Mouse (Mus musculus): ENCODE measurements around the gene Prlhr. TPM values are rescaled to one million over a fixed set of nuclear protein-coding genes. Genes with fewer than 3 reads are reported as not detected.

Gene Prlhr
- total RNA-seq, 1 experiment: not detected

DNA sequence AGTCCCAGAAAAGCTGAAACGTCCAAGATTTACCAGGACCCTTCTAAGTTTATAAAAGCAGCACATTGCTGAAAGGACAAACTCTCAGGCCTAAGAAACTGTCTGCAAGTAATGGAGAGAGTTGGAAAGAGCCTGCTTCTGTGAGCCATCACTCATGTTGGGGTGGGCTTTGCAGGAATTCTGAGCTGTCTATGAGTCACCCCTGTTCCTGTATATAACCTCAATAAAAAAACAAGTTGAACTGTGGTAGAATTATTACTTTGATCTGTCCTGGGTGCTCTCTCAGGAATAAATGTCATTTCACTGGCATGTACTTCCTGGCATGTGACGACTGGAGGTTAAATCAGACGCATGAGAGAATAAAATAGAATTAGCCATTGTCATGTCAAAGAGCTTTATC, 27.7 kb upstream of the Prlhr start:
- no peak overlapping the region for H3K4me3 ChIP-seq (ENCODE audit: insufficient read depth in 1 of 2, low read depth in 1 of 2, low read length in 2 of 2, poor library complexity in 1 of 2, severe bottlenecking in 1 of 2)
- H3K27ac ChIP-seq (ENCODE audit: insufficient read depth, low read depth, low read length, poor library complexity, severe bottlenecking): no peak overlapping the region
- H3K9ac ChIP-seq (ENCODE audit: insufficient read depth, low read depth, low read length, poor library complexity, severe bottlenecking): no peak overlapping the region
- no peaks in the 10 kb centered on the region for H3K9me3 ChIP-seq (ENCODE audit: control insufficient read depth, insufficient read depth, low read depth, low read length)
- no peak for DNase-seq (ENCODE audit: low read depth, low spot score)
- no peaks in the 10 kb centered on the region for H3K4me1 ChIP-seq (ENCODE audit: control insufficient read depth in 2 of 2, insufficient read depth in 2 of 2, low read length in 2 of 2, poor library complexity in 1 of 2)
- no peak for TF ChIP-seq CHD2 (IDR thresholded peaks at IDR 0.05; ENCODE audit: low read depth, low read length)
- TF ChIP-seq ZNF384 (IDR thresholded peaks at IDR 0.05; ENCODE audit: low read depth, low read length): no peak
- TF ChIP-seq HCFC1 (IDR thresholded peaks at IDR 0.05; ENCODE audit: borderline replicate concordance, insufficient read depth, low read length): no peak
- no peak for TF ChIP-seq ZC3H11A (IDR thresholded peaks at IDR 0.05; ENCODE audit: borderline replicate concordance, low read depth, low read length)
- no peaks in the 10 kb centered on the region for H3K36me3 ChIP-seq (ENCODE audit: control insufficient read depth, insufficient read depth, low read length, poor library complexity, severe bottlenecking)
- in situ Hi-C loops (cut with MboI; ENCODE audit: low sequenced_read_pairs in 2 of 2, unreplicated experiment in 2 of 2): no loop called here

- Histone ChIP-seq H3K36me3 (ENCODE audit: control insufficient read depth, insufficient read depth, low read length, poor library complexity, severe bottlenecking) (no peaks in the 10 kb centered on the region), H3K9ac (ENCODE audit: insufficient read depth, low read depth, low read length, poor library complexity, severe bottlenecking) (no peak overlapping the region), H3K9me3 (ENCODE audit: control insufficient read depth, insufficient read depth, low read depth, low read length) (no peaks in the 10 kb centered on the region), H3K4me1 (ENCODE audit: control insufficient read depth in 2 of 2, insufficient read depth in 2 of 2, low read length in 2 of 2, poor library complexity in 1 of 2) (no peaks in the 10 kb centered on the region), H3K27ac (ENCODE audit: insufficient read depth, low read depth, low read length, poor library complexity, severe bottlenecking) (no peak overlapping the region), H3K4me3 (ENCODE audit: insufficient read depth in 1 of 2, low read depth in 1 of 2, low read length in 2 of 2, poor library complexity in 1 of 2, severe bottlenecking in 1 of 2) (no peak overlapping the region)
- TF ChIP-seq HCFC1 (IDR thresholded peaks at IDR 0.05; ENCODE audit: borderline replicate concordance, insufficient read depth, low read length) (no peak), MAFK (IDR thresholded peaks at IDR 0.05; ENCODE audit: insufficient read depth, low read depth, low read length) (no peak), CHD2 (IDR thresholded peaks at IDR 0.05; ENCODE audit: low read depth, low read length) (no peak), ZNF384 (IDR thresholded peaks at IDR 0.05; ENCODE audit: low read depth, low read length) (no peak), ZC3H11A (IDR thresholded peaks at IDR 0.05; ENCODE audit: borderline replicate concordance, low read depth, low read length) (no peak)
- no peak for DNase-seq (ENCODE audit: low read depth, low spot score)
- in situ Hi-C loops (cut with MboI; ENCODE audit: low sequenced_read_pairs in 2 of 2, unreplicated experiment in 2 of 2): no loop called here
These were observed 21.5 kb upstream of the Prlhr start for GRCm38 (mm10) chr19:60489566-60489965.

GRCm38 (mm10) chr19:60485261-60485660, 17.2 kb upstream of the Prlhr start:
- no peak for DNase-seq (ENCODE audit: low read depth, low spot score)
- H3K4me1 ChIP-seq (ENCODE audit: control insufficient read depth in 2 of 2, insufficient read depth in 2 of 2, low read length in 2 of 2, poor library complexity in 1 of 2): no peaks in the 10 kb centered on the region
- no peak overlapping the region for H3K27ac ChIP-seq (ENCODE audit: insufficient read depth, low read depth, low read length, poor library complexity, severe bottlenecking)
- no peak overlapping the region for H3K4me3 ChIP-seq (ENCODE audit: insufficient read depth in 1 of 2, low read depth in 1 of 2, low read length in 2 of 2, poor library complexity in 1 of 2, severe bottlenecking in 1 of 2)
- TF ChIP-seq MAFK (IDR thresholded peaks at IDR 0.05; ENCODE audit: insufficient read depth, low read depth, low read length): no peak
- TF ChIP-seq ZC3H11A (IDR thresholded peaks at IDR 0.05; ENCODE audit: borderline replicate concordance, low read depth, low read length): no peak
- no peak for TF ChIP-seq ZNF384 (IDR thresholded peaks at IDR 0.05; ENCODE audit: low read depth, low read length)
- TF ChIP-seq HCFC1 (IDR thresholded peaks at IDR 0.05; ENCODE audit: borderline replicate concordance, insufficient read depth, low read length): no peak
- TF ChIP-seq CHD2 (IDR thresholded peaks at IDR 0.05; ENCODE audit: low read depth, low read length): no peak
- in situ Hi-C loops (cut with MboI; ENCODE audit: low sequenced_read_pairs in 2 of 2, unreplicated experiment in 2 of 2): no loop called here
- no peak overlapping the region for H3K9ac ChIP-seq (ENCODE audit: insufficient read depth, low read depth, low read length, poor library complexity, severe bottlenecking)
- H3K36me3 ChIP-seq (ENCODE audit: control insufficient read depth, insufficient read depth, low read length, poor library complexity, severe bottlenecking): no peaks in the 10 kb centered on the region
- H3K9me3 ChIP-seq (ENCODE audit: control insufficient read depth, insufficient read depth, low read depth, low read length): no peaks in the 10 kb centered on the region

GRCm38 (mm10) chr19:60478859-60479258, 10.8 kb upstream of the Prlhr start:
- no peak for TF ChIP-seq MAFK (IDR thresholded peaks at IDR 0.05; ENCODE audit: insufficient read depth, low read depth, low read length)
- TF ChIP-seq HCFC1 (IDR thresholded peaks at IDR 0.05; ENCODE audit: borderline replicate concordance, insufficient read depth, low read length): no peak
- TF ChIP-seq ZC3H11A (IDR thresholded peaks at IDR 0.05; ENCODE audit: borderline replicate concordance, low read depth, low read length): no peak
- no peak for TF ChIP-seq ZNF384 (IDR thresholded peaks at IDR 0.05; ENCODE audit: low read depth, low read length)
- no peak for TF ChIP-seq CHD2 (IDR thresholded peaks at IDR 0.05; ENCODE audit: low read depth, low read length)
- Histone ChIP-seq H3K9ac (ENCODE audit: insufficient read depth, low read depth, low read length, poor library complexity, severe bottlenecking) (no peak overlapping the region), H3K9me3 (ENCODE audit: control insufficient read depth, insufficient read depth, low read depth, low read length) (no peaks in the 10 kb centered on the region), H3K27ac (ENCODE audit: insufficient read depth, low read depth, low read length, poor library complexity, severe bottlenecking) (no peak overlapping the region), H3K4me1 (ENCODE audit: control insufficient read depth in 2 of 2, insufficient read depth in 2 of 2, low read length in 2 of 2, poor library complexity in 1 of 2) (no peaks in the 10 kb centered on the region), H3K4me3 (ENCODE audit: insufficient read depth in 1 of 2, low read depth in 1 of 2, low read length in 2 of 2, poor library complexity in 1 of 2, severe bottlenecking in 1 of 2) (no peak overlapping the region), H3K36me3 (ENCODE audit: control insufficient read depth, insufficient read depth, low read length, poor library complexity, severe bottlenecking) (no peaks in the 10 kb centered on the region)
- DNase-seq (ENCODE audit: low read depth, low spot score): no peak
- in situ Hi-C loops (cut with MboI; ENCODE audit: low sequenced_read_pairs in 2 of 2, unreplicated experiment in 2 of 2): no loop called here

GRCm38 (mm10) chr19:60477788-60478187, 9.7 kb upstream of the Prlhr start:
- Histone ChIP-seq H3K4me3 (ENCODE audit: insufficient read depth in 1 of 2, low read depth in 1 of 2, low read length in 2 of 2, poor library complexity in 1 of 2, severe bottlenecking in 1 of 2) (no peak overlapping the region), H3K9ac (ENCODE audit: insufficient read depth, low read depth, low read length, poor library complexity, severe bottlenecking) (no peak overlapping the region), H3K36me3 (ENCODE audit: control insufficient read depth, insufficient read depth, low read length, poor library complexity, severe bottlenecking) (no peaks in the 10 kb centered on the region), H3K4me1 (ENCODE audit: control insufficient read depth in 2 of 2, insufficient read depth in 2 of 2, low read length in 2 of 2, poor library complexity in 1 of 2) (no peaks in the 10 kb centered on the region), H3K27ac (ENCODE audit: insufficient read depth, low read depth, low read length, poor library complexity, severe bottlenecking) (no peak overlapping the region), H3K9me3 (ENCODE audit: control insufficient read depth, insufficient read depth, low read depth, low read length) (no peaks in the 10 kb centered on the region)
- no peak for TF ChIP-seq MAFK (IDR thresholded peaks at IDR 0.05; ENCODE audit: insufficient read depth, low read depth, low read length)
- TF ChIP-seq HCFC1 (IDR thresholded peaks at IDR 0.05; ENCODE audit: borderline replicate concordance, insufficient read depth, low read length): no peak
- no peak for TF ChIP-seq ZNF384 (IDR thresholded peaks at IDR 0.05; ENCODE audit: low read depth, low read length)
- no peak for TF ChIP-seq ZC3H11A (IDR thresholded peaks at IDR 0.05; ENCODE audit: borderline replicate concordance, low read depth, low read length)
- TF ChIP-seq CHD2 (IDR thresholded peaks at IDR 0.05; ENCODE audit: low read depth, low read length): no peak
- DNase-seq (ENCODE audit: low read depth, low spot score): no peak
- in situ Hi-C loops (cut with MboI; ENCODE audit: low sequenced_read_pairs in 2 of 2, unreplicated experiment in 2 of 2): no loop called here

Data from ES-E14 (cell line).